Mouse (Mus musculus) mesoderm, embryonic 11.5 days (tissue): Measurements from ENCODE around the gene Gm28372.
A peak's percentile ranks its signal among the peaks of the same experiment; 100 is the strongest.
"Not testable (repeated sequence)": the region's sequence is repeated elsewhere in the genome, so short reads cannot be mapped to it uniquely, and the experiment has no call there.

ENCODE experiments used
- DNase-seq: peaks from one replicate; pipeline ENCODE4 v3.0.0-alpha.2; 2012; ENCODE audit warnings: low read depth, low spot score

Gm28372 gene

DNA sequence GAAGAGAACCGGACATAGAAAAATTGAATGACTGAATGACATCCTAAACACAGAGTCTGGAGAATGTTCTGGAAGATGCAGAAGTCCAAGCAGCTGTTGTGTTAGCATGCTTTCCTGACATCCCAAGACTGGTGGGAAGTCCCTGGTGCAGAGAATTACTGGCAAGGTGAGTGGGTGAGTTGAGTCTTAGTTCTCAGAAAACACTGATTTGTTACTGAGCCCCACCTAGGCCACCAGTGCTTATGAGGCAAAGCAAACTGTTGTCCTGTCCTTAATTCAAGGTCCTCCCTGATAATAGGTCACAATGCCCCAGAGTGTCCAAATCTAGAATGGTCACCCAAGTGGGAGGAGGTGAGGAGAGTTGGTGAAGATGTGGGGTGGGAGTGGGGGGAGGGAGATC lies at the start of gene Gm28372, which contains the start of gene 1700020A23Rik:
Gene Gm28372, plus strand, starts transcription at position 301 of the 400 bp plus-strand sequence.
Gene 1700020A23Rik, plus strand, starts transcription at position 321 of the 400 bp plus-strand sequence.
- DNase-seq = no peak

GRCm38 (mm10) chr2:130357551-130357950 lies 47.5 kb upstream of the Gm28372 start:
- DNase-seq = no peak

DNA sequence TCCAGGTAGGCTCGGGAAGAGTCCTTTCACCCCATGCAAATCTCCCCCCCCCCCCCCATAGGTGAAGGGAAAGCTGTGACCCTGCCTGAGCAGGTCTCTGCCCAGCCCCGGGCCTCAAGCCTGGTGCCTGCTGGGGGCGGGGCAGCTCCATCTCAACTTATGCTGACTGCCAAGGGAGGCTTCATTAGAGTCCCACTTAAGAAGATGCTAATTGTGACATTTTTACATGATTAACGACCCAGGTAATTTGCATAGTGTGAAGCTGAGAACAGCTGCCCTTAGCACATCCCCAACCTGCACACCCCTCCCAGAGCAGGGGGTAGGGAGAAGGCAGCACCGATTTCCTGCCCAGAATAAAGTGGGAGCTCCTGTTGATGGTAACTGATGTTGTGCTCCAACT lies 46.2 kb upstream of the Gm28372 start:
- no peak for DNase-seq

GRCm38 (mm10) chr2:130362511-130363026 lies 42.5 kb upstream of the Gm28372 start:
- peak; percentile 70 for DNase-seq

GRCm38 (mm10) chr2:130365211-130366094 lies 39.6 kb upstream of the Gm28372 start:
- DNase-seq = peak; percentile 41

GRCm38 (mm10) chr2:130367386-130367785 lies 37.7 kb upstream of the Gm28372 start:
- no peak for DNase-seq

- not testable (repeated sequence) for DNase-seq
These were observed 32.0 kb upstream of the Gm28372 start for GRCm38 (mm10) chr2:130373026-130373425.

DNA sequence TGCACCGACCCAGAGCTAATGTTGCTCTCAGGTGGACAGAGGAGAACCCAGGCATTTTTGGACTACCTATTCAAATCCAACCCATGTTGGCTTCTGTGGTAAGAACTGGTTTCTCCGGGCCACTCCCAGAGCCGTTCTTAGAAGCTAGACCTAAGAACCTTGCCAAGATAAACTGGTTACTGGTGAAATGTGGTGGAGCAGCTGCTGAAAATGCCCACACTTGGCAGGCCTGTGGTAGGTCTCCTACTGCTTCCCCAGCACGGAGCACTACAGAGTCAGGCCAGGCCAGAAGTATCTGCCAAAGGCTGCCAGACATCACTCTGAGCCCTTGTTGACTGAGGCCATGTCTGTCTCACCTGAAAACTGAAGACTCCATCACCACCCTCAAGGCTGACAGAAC lies 30.1 kb upstream of the Gm28372 start:
- no peak for DNase-seq

DNA sequence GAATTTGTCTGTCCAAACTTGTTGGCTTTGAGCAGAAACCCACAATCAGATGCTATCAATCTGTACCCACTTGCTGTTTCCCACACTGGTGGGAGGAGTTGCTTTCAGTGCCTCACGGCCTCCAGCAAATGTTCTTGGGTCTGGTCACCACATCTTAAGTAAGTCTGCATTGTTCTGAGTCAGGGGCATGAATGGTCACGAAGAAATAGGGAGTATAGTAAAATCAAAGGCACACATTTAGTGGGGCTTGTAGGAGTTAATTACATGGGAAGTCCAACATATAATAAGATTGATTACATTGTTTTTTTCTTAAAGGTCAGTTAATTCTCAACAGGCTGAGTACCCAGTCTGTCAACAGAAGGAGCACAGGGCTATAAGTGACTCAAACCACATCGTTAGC lies 21.8 kb upstream of the Gm28372 start:
- DNase-seq = no peak

DNA sequence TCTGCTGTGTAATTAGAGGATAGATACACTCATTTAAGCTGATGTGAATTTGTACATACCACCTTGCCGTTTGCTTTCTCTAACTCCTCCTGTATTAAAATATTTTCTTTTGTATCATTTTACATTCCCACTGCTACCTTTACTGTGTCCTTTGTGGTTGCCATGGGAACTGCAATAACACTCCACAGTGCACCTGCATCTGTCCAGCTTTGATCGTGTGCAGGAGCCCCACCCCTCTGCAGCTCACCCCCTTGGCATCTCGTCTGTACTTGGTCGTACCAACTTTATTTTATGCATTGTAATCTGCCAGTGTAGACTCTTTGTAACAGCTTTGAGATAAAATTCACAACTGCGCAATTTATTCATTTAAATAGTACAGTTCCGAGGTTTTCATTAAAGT lies 21.1 kb upstream of the Gm28372 start:
- DNase-seq = no peak

- DNase-seq = no peak
These were observed 18.8 kb upstream of the Gm28372 start for GRCm38 (mm10) chr2:130386212-130386611.

- peak; percentile 19 for DNase-seq
These were observed 16.2 kb upstream of the Gm28372 start for GRCm38 (mm10) chr2:130388796-130389195.

- DNase-seq = no peak
These were observed 13.9 kb upstream of the Gm28372 start for GRCm38 (mm10) chr2:130390993-130391625.

DNA sequence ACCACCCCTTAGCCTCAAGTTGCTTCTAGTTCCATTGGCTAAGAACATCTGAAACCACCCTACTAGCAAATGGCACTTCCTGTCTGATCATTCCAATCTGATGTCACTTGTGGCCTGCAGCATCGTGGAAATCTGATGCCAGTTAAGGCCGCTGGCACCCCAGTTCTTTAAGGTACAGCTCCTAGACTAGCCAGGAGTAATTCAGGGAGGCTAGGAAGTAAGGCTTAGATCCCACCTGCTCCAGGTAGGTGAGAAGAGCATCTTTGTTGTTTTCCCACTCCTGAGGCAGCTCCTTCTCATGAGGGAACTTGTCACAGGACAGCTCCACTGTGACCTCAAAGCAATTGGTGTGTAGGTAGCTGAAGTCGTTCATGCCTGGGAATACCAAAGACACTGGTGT lies 12.2 kb upstream of the Gm28372 start:
- DNase-seq = no peak

GRCm38 (mm10) chr2:130395696-130396095 lies 9.3 kb upstream of the Gm28372 start:
- DNase-seq = no peak

DNA sequence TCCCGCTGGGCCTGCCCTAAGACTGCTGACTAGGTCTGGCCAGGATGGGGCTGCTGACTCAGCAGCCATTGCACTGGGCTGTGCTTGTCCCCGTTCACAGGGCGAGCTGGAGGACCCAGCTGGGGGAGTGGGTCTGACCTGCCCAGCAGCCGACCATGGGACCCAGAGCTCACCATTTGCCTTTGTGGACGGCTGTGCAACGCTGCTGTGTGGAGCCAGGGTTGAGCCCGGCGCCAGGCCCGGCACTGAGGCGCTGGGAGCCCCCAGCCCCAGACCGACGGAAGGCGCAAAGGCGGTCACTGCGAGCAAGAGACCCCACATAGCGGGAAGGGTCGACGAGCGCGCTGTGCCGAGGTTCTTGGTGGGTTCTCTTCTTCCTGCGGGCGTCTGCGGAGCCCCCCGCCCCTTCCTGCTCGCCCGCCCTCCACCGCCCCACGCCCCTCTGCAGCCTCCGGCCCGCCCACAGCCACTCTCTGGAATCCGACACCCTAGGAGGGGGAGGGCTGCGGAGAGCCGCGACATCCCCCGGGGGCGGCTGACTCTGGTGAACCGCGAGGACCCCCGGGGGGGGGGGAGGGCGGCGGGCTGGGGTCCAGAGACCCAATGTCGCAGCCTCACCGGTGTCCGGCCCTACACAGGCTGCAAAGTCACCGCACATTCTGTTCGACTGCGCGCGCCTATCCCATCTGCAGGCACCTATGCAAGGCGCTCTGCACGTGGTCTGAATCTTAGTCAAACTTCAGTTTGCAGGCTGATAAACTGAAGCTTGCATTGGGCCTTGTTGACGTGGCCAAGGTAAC lies 7.7 kb upstream of the Gm28372 start, which contains the start of gene Cpxm1:
Gene Cpxm1, minus strand, starts transcription at position 389 of the 800 bp plus-strand sequence.
- peak; percentile 74 for DNase-seq

- no peak for DNase-seq
These were observed 6.9 kb upstream of the Gm28372 start for GRCm38 (mm10) chr2:130398091-130398490.

DNA sequence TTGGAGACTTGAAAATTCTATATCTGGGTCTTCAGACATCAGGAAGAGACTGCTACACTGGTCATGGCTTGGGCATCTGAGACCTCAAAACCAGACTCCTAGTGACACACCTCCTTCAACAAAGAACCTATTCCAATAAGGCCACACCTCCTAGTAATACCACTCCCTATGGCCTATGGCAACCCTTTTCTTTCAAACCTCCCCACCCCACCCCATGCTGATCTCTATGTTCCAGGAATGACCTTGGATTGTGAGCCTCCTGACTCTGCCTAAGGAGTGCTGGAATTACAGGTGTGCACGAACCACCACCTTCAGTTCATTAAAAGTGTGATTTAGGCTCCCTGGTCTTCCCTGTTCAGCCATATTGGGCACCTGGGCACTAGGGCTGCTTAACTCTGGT lies 5.0 kb upstream of the Gm28372 start:
- DNase-seq = no peak

DNA sequence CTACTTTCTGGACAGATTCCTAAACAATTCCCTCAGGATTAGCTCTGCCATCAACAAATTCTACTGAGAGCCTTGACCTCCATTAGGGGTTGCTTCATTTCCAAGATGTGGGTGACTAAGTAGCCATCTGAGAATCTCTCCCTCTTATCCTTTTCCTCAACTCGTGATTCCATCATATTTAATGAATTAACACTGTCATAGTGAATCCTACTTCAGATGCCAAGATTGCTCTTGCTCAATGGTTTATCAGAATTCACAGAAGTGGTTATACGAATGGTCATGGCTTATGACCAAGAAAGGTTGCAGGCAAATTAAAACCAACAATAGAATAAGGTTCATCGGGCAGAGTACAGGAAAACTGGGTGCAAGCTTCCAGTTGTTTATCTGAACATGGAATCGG lies 3.1 kb upstream of the Gm28372 start:
- DNase-seq = no peak

GRCm38 (mm10) chr2:130406178-130406577 lies 1.1 kb downstream of the Gm28372 start, which contains the start of gene Tmem239:
TSS of gene Tmem239 (plus strand) at chr2:130406478.
- no peak for DNase-seq

- DNase-seq = peak; percentile 63
These were observed 3.2 kb downstream of the Gm28372 start for GRCm38 (mm10) chr2:130408194-130408593.
